Mouse (Mus musculus) kidney, adult 11 months (tissue): ENCODE data around the gene Nudt6.
A peak's percentile ranks its signal among the peaks of the same experiment; 100 is the strongest.

ENCODE experiments used
- DNase-seq: peaks from one replicate; pipeline ENCODE4 v3.0.0; 2022

Nudt6 gene

DNA sequence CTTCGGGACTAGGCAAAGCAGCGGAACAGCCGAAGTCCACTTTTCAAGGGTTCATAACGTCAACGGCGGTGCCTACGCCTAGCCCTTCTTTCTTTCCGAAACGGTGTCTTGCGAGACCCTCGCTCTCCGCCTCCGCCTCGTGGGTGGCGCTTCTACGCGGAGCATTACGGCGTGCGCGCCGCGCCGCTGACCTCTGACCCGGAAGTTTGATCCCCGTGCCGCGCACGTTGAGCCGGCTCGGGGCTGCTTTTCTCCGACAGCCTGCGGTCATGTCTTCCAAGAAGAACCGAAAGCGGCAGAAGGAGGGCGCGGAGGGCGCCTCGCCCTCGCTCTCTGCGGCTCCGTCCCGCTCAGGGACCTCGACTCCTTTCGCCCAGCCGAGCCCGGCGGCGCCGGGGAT lies at the start of gene Nudt6:
TSS of gene Nudt6 (minus strand) at position 140 of the 400 bp plus-strand sequence.
- peak; percentile 85 for DNase-seq

DNA sequence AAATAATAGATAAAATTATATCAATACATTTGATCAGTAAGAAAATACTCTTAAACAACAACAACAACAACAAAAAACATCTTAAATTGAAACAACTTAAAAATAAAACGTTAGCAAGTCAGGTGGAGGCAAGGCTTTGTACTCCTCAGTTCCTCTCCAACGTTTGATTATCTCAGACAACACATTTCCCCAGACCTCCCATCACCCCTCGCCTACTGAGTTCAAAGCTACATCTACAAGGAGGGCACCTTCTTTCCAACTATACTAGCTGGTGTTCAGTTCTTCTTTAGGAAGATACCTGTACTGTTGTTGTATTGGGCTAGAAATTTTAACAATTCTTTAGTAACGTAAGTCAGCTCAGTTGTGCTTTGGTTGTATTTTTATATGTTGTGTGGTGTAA lies 49.3 kb upstream of the Nudt6 start:
- DNase-seq, result no peak

DNA sequence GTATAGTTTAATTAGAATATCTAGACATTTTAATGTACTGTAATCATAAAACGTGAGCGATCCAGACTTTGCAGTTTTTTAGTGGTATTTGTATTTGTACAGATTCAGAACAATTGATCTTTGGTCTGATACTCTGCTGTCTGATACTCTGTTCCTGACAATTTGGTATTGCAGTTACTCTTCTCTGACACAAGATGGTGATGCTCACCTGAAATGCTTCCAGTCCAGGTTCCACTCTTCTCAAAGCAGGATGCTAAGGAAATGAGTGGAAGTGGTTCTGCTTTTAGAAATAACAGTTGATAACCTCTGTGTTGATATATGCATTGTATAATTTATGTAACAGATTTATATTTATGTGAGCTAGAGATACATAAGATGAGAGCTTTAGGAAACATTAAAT lies 48.2 kb upstream of the Nudt6 start:
- no peak for DNase-seq

DNA sequence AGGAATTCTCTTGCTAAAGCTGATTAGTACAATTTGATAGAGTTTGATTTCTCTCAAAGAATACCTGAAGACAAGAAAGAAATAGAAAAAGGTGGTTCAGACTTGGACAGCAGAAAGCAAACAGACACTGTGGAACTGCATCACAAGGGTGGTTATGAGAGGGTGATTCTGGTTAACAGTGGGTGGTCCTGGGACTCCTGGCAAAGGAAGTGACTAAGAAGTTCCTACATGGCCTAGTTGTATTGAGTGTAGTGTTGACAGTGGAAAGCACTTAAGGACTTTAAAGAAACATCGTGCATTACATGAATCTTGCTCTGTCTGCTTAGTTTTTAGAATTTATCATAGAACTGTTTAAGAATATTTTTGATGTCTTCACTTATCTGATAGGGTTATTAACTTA lies 36.0 kb upstream of the Nudt6 start:
- DNase-seq, result no peak

DNA sequence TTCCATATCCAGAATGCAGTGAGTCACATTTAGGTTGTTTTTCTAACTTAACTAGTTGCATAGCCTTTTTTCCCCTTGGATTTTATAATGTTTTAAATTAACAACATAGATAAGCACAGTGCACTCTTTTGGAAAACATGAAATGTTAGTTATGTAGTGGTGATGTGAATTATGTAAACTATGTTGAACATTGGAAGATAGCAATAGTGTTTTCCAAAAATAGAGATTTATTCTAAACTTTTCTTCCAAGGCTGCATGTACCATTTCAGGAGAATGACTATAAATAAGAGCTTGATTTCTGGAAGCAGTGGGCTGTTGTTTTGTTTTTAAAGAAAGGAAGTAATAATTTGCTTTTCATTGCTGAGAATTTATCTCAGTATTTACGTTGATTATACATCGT lies 23.4 kb upstream of the Nudt6 start:
- DNase-seq, result no peak

DNA sequence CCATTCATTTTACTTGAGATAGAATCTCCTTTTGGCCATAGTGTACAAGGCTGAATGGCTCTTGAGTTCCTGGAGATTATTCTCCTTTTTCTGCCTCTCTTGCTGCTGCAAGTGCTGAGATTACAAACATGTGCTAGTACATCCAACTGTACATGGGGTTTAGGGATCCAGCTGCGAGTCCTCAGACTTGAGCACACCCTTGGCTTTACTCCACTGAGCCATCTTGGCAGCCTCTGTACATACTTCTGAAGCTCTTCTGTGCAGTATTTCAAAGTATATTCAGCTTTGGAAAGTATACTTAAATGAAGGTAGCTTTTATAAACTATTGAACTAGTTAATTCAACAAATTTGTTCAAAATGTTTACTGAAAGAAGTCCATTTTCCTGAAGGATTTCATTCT lies 19.8 kb upstream of the Nudt6 start:
- DNase-seq, result no peak

DNA sequence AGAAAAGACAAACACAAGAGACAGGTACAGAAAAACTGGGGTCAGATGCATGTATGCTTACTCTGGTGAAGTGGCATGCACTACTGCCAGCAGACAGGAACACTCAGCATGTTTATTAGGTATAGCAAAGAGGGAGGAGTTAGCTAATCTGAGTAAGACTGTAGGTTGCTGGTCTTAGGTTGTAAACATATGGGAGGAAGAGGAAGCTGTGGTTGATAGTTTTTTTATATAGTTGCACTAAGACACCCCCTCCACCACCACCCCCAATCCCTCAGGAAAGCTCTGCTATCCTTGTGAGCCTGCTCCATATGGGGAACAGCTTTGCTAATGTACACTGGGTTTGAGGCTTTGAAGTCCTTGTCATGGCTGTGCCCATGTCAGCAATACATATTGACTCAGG lies 10.3 kb upstream of the Nudt6 start:
- no peak for DNase-seq

DNA sequence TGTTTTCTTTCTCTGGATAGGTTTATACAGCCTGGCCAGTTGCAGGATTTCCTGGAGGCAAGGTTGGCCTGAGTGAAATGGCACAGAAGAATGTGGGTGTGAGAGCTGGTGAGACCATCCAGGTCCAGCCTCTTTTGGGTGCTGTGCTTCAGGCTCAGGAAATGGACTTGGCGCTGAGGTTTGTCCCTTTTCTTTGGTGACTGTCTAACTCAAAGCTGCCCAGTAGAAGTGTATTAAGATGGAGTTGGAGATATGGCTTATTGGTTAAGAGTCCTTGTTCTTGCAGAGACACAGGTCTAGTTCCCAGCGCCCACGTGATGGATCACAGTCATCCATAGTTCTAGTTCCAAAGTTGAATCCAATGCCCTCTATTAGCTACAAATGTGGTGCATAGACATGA lies 6.1 kb upstream of the Nudt6 start:
- no peak for DNase-seq

DNA sequence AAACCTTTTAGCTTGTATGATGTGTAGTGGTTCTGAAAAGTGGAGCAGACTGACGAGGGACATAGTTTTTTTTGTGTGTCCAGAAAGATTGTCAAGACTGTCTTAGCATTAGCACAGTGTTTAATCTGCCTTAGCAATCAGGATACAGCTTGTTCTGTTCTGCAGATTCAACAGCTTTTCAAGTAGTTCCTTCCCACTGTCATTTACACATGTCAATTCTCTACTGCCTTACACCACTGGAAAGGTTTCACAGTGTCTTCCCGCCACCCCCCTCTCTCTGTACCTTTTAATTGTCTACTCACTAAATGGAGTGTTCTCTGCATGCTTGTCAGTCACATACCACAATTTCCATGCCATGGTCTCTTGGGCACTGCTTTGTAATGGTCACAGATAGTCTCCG lies 1.2 kb upstream of the Nudt6 start:
- DNase-seq, result no peak

DNA sequence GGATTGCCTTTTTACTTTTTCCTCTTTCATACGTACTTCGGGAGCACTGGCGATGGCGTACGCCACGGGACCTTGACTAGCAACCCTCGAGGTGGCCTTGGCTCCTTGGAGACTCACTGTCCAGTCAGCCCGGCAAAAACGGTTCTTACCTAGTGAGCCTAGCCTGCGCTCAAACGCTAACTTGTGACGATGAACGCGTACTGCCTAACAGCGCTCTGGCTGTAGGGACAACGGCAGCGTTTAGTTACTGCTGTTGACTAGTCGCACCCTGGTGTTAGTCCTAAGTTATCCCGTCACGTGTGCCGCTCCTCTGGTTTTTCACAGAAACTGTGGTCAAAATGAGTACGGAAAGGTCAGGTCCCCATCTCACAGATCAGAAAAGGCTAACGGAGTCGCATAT lies 630 bp upstream of the Nudt6 start:
- peak; percentile 43 for DNase-seq

DNA sequence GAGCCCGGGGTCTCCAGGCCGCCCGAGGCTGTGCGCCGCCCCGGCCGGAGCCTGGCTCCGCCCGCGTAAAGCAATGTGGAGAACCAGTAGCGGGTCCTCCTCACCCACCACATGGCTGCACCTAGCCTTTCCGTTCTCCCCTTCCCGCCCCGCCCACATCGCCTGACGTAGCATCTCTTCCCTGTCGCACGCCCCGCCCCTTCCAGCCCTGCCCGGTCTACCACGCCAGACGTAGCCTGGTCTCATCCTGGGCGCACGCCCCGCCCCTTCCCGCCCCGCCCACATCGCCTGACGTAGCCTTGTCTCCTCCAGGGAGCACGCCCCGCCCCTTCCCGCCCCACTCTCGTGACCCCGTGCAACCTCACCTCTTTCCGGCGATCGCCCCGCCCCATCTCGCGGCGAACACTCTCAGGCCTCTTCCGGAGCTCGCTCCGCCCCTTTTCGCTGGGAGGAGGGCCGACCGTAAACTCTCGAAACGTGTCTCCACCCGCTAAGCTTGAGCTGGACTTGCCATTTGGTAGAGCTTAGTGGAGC lies 486 bp downstream of the Nudt6 start, which contains the start of gene Spata5:
TSS of gene Spata5 (plus strand) at position 439 of the 534 bp plus-strand sequence.
- peak; percentile 97 for DNase-seq

DNA sequence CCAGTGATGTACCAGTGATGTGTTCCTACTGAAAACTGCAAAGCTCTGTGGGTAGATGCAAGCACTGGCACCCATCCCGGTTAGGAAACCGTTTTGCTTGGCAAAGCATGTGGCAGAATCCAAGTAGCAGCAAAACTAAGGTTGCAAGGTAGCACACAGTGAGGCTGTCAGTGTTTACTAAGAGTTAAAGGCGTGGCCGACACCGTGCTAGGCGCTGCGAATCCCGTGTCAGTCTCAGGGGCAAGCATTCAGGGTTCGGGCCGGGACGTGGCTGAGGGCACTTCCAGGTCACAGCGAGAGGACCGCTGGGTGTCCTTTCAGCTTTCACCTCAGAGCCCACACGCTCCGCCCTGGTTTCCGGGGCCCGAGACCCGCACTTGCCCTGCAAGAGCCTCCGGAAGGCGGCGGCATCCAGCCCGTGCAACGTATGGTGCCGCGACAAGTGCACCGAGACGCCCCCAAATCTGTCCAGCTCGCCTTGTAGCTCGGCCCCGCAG lies 1.0 kb downstream of the Nudt6 start:
- no peak for DNase-seq

DNA sequence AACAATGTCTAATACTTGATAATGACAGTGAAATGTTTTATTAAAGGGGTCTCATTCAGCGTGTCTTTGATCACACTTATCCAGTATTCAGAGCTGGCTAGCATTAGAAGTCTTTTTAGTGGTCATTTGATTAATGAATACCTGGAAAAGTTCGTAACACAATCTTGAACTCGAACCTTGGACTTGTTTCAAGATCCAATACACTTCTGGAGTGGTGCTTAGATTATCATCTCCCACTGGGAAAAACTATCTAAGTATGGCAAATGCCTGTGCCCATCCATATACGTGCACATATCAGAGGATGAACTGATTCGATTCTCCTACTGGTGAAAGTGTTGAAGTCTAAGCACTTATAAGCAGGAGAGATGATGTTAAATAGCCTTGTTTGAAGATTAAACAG lies 1.7 kb downstream of the Nudt6 start:
- no peak for DNase-seq

DNA sequence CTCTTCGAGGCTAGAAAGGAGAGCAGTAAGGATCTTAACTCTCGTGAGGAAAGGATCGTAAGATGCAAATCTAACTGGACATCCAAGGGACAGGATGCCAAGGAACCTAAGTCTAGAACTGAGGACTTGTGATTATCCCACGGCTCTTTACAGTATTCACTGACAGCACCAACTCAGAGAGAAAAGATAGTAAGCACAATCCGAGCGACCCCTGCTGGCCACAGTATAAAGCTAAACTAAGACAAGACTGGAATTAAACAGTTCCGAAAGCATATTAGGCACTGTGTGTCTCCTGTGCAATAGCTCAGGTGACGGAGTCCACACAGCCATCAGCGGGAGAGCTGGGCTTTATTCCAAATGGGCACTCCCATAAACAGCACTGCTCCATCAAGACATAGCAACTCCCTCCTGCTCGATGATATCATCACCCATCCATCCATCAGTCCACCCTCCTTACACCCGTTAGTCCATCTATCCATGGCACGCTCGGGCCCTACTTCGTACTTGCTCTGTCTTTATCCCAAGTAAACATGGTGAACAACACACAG lies 5.5 kb downstream of the Nudt6 start:
- peak; percentile 65 for DNase-seq

DNA sequence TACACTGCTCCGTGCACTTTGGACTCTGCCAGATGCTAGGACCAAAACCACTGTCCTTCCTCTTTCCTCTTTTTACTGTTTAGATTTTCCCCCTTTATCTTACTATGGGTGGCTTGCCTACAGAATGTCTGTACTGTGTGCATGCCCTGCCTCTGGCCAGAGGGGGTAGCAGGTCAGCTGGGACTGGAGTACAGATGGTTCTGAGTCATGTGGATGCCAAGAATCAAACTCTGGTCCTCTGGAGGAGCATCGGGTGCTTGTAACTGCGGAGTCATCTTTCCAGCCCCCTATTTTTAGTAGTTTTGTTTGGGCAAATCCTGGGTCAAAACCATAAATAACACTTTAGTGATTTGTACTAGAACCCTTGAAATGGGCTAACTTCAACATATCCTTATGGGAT lies 6.6 kb downstream of the Nudt6 start:
- no peak for DNase-seq

DNA sequence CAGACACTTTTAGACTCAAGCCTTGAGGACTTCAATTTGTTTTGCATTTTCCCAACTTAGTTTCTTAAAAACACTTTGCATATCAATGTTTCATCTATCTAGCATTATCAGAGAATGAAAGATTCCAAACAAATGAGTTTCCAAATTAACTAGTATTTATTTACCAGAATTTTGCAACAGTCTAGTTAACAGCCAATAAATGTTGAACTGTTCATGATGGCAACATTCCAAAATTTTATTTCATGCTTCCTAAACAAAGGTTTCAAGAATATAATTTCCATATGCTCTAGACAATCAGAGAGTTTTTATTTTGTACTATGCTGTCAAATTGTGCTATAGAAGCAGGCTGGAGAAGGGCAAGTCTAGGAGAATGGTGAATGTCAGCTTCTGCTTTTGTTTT lies 12.4 kb downstream of the Nudt6 start:
- no peak for DNase-seq

DNA sequence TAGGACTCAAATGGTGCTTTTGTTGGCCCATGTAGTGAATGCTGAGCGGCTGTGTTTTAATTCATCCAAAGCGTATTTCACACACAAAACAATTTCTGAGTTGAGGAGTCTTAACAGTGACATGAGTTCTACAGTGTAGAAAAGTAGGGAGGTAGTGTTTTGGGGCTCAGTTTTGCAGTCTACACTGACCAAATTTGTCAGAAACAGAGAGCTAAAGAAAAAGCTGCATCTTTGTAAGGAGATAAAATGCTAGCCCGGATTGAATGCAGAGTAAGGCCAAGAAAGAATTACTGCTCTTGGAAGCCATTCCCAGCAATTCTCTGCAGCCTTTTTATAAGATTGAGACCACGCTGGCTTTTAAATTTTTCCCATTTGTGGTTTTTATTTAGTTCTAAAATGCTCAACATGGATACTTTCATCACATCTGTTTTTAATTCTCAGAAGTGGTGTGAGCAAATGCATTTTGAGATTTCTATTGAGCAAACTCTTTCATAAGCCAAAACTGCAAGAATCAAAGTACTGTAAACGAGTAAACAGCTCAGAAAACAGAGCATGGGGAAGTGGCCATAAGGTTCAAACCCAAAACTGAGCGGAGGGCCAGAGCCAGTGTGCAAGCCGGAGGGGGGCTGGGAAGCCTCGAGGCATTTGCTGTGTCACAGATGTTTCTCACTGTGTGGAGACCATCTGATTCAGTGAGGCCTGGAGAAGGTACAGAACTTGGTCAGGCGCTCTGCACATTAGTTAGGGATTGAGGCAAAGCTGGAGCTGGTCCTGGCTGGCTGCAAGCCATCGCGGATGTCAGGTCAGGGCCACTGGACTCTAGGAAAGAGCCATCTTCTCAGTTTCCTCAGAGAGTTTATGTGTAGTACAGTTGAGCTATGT lies 18.0 kb downstream of the Nudt6 start:
- peak; percentile 34 for DNase-seq

DNA sequence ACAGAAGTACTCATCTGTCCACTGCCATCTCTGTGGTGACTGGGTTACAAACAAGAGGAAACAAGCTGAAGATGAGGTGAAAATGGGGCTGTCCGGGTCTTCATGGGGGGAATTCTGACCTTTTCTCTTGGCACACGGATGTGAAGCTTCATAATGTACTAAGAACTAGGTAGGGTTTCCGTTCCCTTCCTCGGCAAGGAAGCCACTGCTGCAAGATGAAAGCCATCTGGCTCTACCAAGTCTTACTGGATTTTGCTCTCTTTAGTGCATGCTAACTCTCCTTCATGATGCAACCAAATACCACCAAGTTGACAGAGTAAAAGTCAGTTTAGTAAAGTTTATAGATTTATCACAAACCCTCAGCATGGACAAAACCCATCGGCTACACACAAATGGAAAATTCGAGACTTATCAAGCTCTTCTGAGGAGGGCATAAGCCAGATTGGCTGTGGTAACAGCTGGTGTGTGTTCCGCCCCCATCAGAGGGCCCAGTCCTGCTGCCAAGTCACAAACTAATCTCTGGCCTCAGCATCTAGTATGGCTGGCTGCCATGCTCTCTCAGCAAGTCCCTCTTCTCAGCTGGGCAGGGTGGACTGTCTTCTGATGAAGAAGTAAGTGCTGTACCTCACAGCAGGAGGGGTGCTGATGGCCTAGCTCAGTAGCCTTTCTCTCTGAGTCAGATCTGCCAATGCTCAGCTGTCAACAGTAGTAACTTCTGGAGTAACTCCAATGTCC lies 21.2 kb downstream of the Nudt6 start:
- DNase-seq, result no peak

DNA sequence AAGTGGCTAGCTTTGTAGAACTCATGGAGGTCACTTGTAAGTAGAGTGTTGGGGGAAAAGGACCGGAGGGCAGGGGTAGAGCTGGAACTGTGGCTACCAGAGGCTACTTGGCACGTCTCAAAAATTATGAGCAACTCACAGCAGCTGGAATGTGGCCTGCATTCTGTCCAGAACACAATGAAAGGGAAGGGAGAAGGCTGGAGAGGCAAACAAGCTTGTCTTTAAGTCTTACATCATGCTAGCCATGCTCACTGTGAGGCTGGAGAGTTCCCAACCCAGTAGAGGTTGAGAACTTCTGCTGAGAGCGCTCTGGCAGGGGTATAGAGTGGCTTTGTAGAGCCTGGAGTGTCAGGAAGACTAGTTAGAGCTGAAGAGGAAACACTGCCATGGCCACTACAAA lies 22.4 kb downstream of the Nudt6 start:
- DNase-seq, result no peak

DNA sequence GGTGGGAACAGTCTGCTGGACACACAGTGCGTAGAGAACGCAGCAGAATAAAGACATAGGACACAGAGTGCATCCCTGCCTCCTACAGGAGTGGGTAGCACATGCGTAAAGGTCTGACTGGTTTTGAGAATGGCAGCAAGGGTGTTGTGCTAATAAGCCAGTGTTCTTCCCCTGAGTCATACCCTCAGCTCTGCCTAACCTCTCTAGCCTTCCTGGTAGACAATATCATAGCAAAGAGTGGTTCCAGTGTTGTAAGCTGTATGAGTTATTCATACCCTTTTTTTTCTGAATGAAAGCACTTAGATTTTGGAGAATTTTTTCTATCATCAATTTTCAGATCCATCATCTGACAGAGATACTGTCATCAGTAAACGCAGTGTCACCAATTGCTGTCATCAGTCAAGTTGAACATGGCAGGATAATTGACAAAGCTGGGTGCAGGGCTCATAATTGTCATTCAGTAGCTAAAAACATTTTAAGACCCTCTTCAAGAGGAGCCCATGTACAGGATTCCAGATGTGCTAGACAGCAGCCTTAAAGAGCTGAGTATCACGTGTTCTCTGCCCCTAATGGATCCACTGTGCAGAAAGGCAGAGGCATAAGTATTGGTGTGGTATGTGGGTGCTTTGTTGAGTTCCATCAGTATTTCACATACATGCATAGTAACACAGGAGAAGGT lies 22.9 kb downstream of the Nudt6 start:
- no peak for DNase-seq

DNA sequence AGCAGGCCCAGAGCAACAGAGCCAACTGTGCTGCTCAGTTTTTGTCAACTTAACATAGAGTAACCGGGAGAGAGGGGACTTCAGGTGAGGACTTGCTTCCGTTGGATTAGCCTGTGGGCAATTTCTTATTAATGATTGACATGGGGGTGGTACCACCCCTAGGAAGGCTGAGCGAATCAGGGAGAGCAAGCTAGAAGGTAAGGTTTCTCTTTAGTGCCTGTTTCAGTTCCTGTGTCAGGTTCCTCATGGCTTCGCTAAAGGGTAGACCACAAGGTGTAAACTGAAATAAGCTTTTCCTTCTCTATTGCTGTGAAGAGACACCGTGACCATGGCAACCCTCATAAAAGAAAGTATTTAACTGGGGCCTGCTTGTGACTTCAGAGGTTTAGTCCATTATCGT lies 32.7 kb downstream of the Nudt6 start:
- no peak for DNase-seq

DNA sequence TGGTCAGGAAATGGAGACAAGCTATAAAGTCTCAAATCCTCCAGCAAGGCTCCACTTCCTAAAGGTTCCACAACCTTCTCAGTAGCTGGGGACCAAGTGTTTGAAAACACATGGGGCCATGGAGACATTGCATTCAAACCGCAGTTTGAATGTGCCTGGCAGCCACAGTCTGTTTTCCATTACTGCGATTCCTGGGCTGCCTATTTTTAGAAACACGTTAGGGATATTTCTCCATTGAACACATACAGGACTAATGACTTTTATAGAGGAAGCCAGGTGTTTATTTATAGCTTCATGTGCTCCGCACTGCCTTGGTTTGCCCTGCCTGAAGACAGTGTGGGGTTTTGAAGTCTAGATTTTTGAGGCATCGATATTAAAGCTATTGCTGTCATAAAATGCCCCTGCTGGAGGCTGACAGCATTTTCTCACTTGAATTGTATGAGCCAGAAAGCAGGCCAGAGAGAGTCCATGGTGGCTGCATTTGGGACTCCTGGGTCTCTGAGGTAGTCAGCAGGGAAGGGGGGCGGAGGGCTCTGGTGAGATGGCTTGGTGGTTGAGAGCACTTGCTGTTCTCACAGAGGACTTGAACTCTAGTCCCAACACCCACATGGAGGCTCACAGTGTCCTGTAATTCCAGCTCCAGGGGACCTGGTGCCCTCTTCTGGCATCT lies 36.8 kb downstream of the Nudt6 start:
- DNase-seq, result no peak
